Comparison of ENCODE assay signal across 11 mouse cellular contexts in genomic region chr17:28235982-28236635, GRCm38 (mm10). TPM values are rescaled to one million over a fixed set of nuclear protein-coding genes. Genes with fewer than 3 reads are reported as not detected.
DNase-seq lines count a peak whose midpoint lies in the region; ATAC-seq lines count a peak whose summit lies in the region.
"Had no signal": no experiment of that assay in that cellular context is flagged by ENCODE, and none has a peak within 500 bp of the region (broad histone marks: within the 10 kb centered on the region; RNA-seq: fewer than 3 reads in every experiment).

No protein-coding gene starts in this region.

- no peak overlapping the region for H3K27ac ChIP-seq in embryonic facial prominence, embryonic 13.5 days

- peak overlapping the region; percentile 51 for H3K9ac ChIP-seq in embryonic facial prominence, embryonic 13.5 days

- H3K4me2 ChIP-seq in embryonic facial prominence, embryonic 13.5 days = no peak overlapping the region

- peaks cover 33% of the 10 kb centered on the region for H3K36me3 ChIP-seq in embryonic facial prominence, embryonic 13.5 days

- no peaks in the 10 kb centered on the region for H3K9me3 ChIP-seq in embryonic facial prominence, embryonic 13.5 days

- peaks cover 41% of the 10 kb centered on the region for H3K4me1 ChIP-seq in embryonic facial prominence, embryonic 13.5 days

- WGBS in embryonic facial prominence, embryonic 13.5 days = 76% methylated on average over 7 of the region's 7 CpGs

- peak; percentile 37 for DNase-seq in layer of hippocampus, adult 11-12 months (ENCODE audit: low spot score)
- DNase-seq in layer of hippocampus, adult 9-10 months (ENCODE audit: low spot score) = no peak
- DNase-seq in NIH3T3 (ENCODE audit: low read depth) = peak; percentile 33
- DNase-seq in layer of hippocampus, postnatal 14 days (ENCODE audit: low spot score in 2 of 2) = peak; percentile 36 to 49
- DNase-seq in yolk sac, embryonic 10.5 days (ENCODE audit: low spot score) = no peak
- DNase-seq in lung, postnatal 36 days = no peak
- no peak for DNase-seq in spleen, adult 18-20 months
- DNase-seq: cerebellum, adult 11-12 months; right cerebral cortex, postnatal 25 days had no signal

- H3K27me3 ChIP-seq in embryonic facial prominence, embryonic 13.5 days = no peaks in the 10 kb centered on the region
- H3K27me3 ChIP-seq: Patski had no signal

- H3K4me3 ChIP-seq in embryonic facial prominence, embryonic 13.5 days = no peak overlapping the region

- no peak for ATAC-seq in embryonic facial prominence, embryonic 13.5 days (ENCODE audit: insufficient number of reproducible peaks, insufficient read depth, low FRiP score, low TSS enrichment, low read depth)
- ATAC-seq: Patski had no signal

RNA-seq across cellular contexts. Expression of gene Ppard, which starts 3.6 kb away (rescaled TPM):
- 3.2 and 3.3 TPM in 2 replicates for polyA plus RNA-seq in embryonic facial prominence, embryonic 13.5 days (2015; fragmentation: Nextera tagmentation; extraction: Ambion mirVana)
- 10 to 100 TPM; 27.1 to 28.9 TPM for total RNA-seq in layer of hippocampus, postnatal 14 days (2021)

RNA-seq across cellular contexts. Expression of gene Def6, which starts 28.5 kb away (rescaled TPM):
- polyA plus RNA-seq in embryonic facial prominence, embryonic 13.5 days (2015; fragmentation: Nextera tagmentation; extraction: Ambion mirVana) = 13.0 and 13.1 TPM in 2 replicates
- 1 to 10 TPM; 3.7 to 3.9 TPM for total RNA-seq in layer of hippocampus, postnatal 14 days (2021)

RNA-seq across cellular contexts. Expression of gene Zfp523, which starts 59.2 kb away (rescaled TPM):
- 36.6 and 41.2 TPM in 2 replicates for polyA plus RNA-seq in embryonic facial prominence, embryonic 13.5 days (2015; fragmentation: Nextera tagmentation; extraction: Ambion mirVana)
- total RNA-seq in layer of hippocampus, postnatal 14 days (2021) = 100 to 1,000 TPM in 1 of 2 experiments, 10 to 100 TPM in 1; 95.1 to 102 TPM

Comparison
In these comparisons a context has a peak if more than half of its experiments do, and no peak if none do; other contexts are left out.
1. DNase-seq: peak in layer of hippocampus, adult 11-12 months (single experiment), NIH3T3 (single experiment) and layer of hippocampus, postnatal 14 days (2 of 2); none in layer of hippocampus, adult 9-10 months (single experiment), yolk sac, embryonic 10.5 days (single experiment), lung, postnatal 36 days (single experiment) and spleen, adult 18-20 months (0 of 2).